Mouse (Mus musculus) gastrocnemius, adult 18-20 months (tissue): ENCODE data around the gene Galnt14. TPM values are rescaled to one million over a fixed set of nuclear protein-coding genes. Genes with fewer than 3 reads are reported as not detected.

Source experiments
- DNase-seq: peaks from one replicate; pipeline ENCODE4 v3.0.0; 2021; ENCODE audit warnings: low spot score
- total RNA-seq, 2 experiments: library from RNA; stranded (reverse); gene quantifications; 2 replicates each; pipeline ENCODE4 v1.2.3; 2021

Gene Galnt14
- total RNA-seq, 2 experiments from 2014 or later, result not detected

- no peak for DNase-seq
Measured at GRCm38 (mm10) chr17:73668996-73669395, 41.3 kb downstream of the Galnt14 start.

DNA sequence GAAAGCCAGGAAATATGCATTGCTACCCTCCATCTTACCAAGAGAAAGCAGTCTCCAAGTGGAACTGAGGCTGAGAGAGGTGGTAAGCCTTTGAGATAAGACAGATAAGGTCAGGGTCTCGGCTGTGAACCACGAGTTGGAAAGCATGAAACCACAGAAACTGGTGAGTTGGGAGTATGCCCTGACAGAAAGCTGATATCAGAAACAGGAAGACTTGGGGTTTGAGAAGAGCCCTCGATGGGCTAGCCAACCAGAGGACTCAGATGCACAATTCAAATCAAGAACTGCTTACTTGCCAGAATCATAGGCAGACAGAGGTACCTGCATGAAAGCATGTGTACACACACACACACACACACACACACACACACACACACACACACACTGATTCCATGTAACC lies 47.0 kb downstream of the Galnt14 start:
- no peak for DNase-seq

GRCm38 (mm10) chr17:73658731-73659445 lies 51.4 kb downstream of the Galnt14 start:
- DNase-seq, result no peak

DNA sequence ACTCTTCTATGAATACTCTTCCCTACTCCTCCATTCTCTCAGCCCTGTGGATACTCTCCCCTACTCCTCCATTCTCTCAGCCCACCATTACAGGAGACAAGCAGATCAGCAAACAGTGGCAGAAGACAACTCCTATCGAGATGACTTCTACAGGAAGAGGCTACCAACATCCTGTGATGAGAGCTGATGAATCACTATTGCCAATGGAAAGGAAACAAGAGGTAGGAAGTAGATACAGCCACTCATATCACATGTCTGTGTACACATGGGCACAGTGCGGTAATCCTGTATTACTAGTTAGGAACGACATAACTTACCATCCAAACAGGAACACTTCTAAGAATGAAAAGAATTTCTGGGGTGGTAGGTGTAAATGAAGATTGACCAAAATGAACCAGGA lies 53.9 kb downstream of the Galnt14 start:
- DNase-seq, result no peak

DNA sequence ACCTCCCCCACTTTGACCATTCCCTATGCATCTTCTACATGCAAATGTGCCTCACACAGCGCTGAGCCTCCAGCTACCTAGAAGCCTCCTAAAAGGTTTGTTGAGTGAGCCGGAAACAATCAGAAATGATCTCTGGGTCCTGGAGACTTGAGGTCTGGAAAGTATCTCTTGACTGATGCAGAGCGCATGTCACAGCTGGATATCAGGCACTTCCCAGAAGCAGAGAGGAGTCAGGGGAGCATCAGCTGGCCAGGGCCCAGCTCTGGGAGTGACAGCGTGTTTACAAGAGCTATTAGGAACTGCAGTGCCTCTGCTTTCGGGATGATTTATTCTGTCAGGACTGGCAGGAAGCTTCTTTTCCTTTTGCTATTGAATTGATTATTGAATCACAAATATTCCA lies 56.0 kb downstream of the Galnt14 start:
- no peak for DNase-seq

GRCm38 (mm10) chr17:73649371-73649770 lies 60.9 kb downstream of the Galnt14 start:
- no peak for DNase-seq

DNA sequence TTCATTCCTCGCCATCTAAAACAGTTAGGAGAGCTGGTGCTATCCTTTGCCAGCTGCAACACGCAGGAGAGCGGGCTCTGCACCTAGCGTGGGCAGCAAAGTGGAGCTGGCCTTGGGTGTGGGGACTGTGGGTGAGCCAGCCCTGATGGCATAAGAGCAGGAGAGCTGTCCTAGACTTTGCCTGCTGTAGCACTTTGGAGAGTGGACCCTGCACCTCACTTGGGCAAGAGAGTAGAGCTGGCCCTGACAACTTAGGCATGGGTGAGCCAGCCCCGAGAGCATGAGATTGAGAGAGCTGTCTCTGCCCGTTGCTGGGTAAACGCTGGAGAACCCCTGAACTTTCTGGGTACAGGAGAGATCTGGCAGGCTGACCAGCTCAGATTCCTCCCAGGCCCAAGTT lies 68.6 kb downstream of the Galnt14 start:
- no peak for DNase-seq

DNA sequence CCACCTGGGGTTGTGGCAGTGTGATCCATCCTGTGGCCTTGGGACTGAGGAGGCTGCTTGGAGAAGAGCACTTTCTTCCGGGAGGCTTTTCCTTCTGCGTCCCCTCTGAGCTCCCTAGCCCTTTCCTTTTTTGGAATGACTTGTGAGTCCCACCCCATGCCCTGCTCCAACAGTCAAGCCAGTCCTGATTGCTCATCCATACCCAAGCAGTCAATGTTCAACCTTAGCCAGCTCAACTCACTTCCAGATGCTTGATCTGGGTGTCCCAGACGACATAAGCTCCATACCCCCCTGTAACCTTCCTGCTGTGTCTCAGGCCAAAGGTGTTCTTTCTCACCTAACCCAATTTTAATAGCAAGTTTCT lies 70.2 kb downstream of the Galnt14 start:
- DNase-seq, result no peak

- DNase-seq, result no peak
Measured at GRCm38 (mm10) chr17:73639401-73640116, 70.7 kb downstream of the Galnt14 start.

DNA sequence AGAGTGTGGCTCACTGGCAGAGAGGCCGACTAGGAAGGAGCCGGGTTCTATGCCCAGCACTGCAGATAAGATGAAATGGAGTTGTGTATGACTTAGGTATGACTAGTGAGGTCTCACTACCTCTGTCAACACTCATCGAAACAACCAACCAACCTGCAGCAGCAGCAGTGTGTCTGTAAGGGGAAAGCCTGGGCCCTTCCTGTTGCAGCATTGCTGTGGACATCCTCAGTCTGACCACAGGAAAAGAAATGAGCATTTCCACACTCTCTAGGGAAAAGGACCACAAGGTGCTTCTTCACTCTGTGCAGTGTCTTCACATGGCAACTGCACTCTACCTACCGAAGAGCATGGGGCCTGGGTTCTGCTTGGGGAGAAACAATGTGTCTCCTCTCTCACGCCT lies 73.3 kb downstream of the Galnt14 start:
- DNase-seq, result no peak

DNA sequence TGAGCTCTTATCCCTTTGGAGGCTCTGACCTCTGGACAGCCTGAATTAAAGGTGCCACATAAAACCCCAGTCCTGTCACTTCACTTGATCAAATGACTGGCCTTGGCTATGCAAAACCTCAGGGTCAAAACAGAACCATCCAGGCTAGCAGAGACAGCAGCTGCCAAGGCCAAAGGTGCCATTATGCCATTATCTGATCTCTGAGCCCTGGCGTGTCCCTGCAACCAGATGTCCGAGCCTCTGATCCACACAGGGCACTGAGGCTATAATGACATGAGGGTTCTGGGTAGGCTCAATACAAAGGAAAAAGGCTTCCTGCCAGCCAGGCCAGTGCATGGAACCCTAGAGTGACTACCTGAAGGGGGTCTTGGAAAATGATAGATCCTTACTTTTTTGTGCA lies 75.4 kb downstream of the Galnt14 start:
- no peak for DNase-seq

- no peak for DNase-seq
Measured at GRCm38 (mm10) chr17:73633991-73634710, 76.1 kb downstream of the Galnt14 start.

DNA sequence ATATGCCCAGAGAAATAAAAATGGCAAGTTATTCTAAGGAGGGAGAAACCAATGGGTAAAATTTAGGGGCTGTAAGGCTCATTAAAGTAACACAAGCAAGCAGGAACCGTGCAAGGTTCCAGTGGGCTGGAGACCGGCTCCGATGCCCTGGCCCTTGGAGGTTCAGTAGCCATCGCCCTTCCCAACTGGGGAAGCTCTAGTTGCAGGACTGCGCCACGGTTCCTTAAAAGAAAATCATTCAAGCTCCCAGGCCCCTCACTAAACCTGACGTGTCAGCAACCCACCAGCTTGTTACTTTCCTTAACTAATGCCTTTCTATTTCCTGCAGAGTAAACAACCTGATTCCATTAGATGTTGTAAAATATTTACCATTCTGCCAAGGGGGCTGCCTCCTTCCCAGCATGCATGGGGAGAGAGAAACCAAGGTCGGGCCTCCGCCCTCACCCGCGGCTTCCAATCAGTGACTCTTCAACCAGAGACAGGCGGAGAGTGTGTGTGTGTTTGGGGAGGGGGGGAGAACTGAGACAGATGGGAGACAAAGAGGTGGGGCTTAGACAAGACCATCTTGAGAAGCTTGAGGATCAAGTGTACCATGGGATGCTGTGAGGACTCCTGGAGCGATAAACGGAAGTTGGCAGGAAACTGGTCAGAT lies 81.9 kb downstream of the Galnt14 start:
- no peak for DNase-seq

- DNase-seq, result no peak
Measured at GRCm38 (mm10) chr17:73626912-73627311, 83.3 kb downstream of the Galnt14 start.

DNA sequence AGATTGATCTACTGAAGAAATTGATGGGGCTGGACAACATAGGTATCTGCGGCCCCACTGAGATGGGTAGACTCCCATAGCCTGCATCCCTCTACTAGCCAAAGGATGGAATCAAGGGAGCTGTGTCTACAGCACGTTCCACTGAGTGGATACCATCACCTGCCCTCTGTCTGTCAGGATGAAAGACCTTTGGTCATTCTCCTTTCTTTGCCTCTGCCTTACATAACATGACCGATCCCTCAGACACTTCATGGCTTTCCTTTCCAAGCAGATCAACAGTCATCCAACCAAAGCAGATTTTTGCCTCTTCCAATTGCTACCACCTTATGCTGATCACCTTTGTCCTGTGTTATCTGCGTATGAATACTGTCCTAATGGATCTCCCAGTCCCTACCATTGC lies 90.2 kb downstream of the Galnt14 start:
- no peak for DNase-seq

DNA sequence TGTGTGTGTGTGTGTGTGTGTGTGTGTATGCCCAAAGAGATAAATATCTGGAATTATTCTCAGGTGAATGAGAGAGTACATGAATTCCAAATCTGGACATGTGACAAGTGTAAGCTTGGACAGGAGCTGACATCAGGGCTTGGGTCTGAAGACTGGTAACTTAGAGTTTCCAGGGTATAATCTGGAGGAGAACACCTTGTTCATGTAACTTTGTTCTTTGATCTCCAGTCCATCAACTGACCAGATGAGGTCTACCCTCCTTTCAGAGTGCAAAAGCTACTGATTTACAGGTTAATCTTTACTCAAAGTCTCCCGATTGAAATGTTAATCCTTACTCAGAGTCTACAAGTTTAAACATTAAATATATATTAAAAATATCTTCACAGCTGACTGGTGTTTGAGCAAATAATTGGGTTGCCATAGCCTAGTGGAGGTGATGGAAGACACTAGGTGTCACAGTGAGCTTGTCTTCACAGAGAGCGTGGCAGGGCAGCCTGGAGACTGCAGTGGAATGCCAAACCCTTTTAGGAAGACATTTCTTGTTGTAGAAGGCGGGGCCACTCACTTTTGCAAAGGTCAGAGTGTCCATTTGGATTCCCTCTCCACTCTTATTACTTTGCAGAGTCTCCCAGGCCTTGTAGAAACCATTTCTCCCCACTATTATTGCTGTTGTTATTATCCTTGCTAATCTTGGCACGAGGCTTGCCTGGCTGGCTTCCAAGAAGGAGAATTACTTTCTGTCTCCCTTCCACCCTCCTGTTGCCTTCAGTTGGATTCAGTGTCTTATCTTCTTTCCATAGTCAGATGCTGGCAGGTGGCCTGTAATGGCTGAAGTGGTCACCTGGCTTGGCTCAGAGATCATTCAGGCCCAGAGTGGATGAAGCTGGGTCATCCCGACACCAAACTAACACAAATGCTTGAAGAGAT lies 107.4 kb downstream of the Galnt14 start:
- no peak for DNase-seq

- DNase-seq, result no peak
Measured at GRCm38 (mm10) chr17:73599923-73600322, 110.3 kb downstream of the Galnt14 start.

- no peak for DNase-seq
Measured at GRCm38 (mm10) chr17:73592081-73592480, 118.2 kb downstream of the Galnt14 start.

GRCm38 (mm10) chr17:73587573-73587972 lies 122.7 kb downstream of the Galnt14 start:
- DNase-seq, result no peak

GRCm38 (mm10) chr17:73574186-73574585 lies 136.1 kb downstream of the Galnt14 start:
- no peak for DNase-seq

- DNase-seq, result no peak
Measured at GRCm38 (mm10) chr17:73572881-73573280, 137.4 kb downstream of the Galnt14 start.
